In the genomic region with DNA sequence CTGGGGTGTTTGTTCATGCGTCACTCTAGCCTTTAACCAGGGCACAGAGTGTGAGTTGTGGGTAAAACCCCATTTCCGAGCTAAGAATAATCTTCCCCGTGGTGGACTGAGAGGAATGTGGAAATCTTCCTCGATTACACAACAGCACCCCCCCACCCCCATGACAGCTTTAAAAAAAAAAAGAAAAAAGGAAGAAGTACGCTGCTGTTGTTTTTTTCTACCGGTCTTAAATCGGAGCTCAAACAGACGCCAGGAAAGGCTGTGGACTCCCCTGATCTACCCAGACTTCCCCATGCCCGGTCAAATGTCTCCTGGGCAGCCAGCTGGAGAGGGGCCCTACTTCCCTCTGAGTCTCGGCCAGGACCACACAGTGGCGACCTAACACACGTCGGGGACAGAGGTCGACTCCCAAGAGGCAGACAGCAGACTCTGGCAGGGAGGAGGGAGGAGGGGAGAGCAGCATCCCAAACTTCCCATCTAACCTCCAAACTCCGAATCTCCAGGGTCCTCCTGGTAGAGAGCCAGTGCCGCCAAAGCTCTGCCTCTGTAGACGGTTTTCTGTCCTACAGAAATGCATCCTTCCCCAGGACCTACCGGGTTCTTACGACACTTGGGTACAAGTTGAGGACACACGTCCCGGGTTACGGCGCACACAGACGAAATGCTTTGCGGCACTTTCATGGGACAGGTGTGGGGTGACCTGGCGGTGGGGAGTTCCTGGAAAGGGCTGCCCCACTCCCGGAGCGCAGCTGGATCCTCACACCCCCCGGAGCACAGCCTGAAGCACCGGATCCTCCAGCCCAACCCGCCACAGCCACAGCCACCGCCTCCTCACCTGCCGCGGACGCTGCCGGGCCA, we compare ENCODE assay signal across 9 mouse cellular contexts. TPM values are rescaled to one million over a fixed set of nuclear protein-coding genes. Genes with fewer than 3 reads are reported as not detected.
DNase-seq lines count a peak whose midpoint lies in the region; ATAC-seq and TF ChIP-seq lines count a peak whose summit lies in the region.
"Had no signal": no experiment of that assay in that cellular context is flagged by ENCODE, and none has a peak within 500 bp of the region (broad histone marks: within the 10 kb centered on the region; RNA-seq: fewer than 3 reads in every experiment).

No protein-coding gene starts in this region.

- no peak for TF ChIP-seq CTCF in E14TG2a.4 (conservative IDR thresholded peaks at IDR 0.05; ENCODE audit: low read length)
- 0 out of 2 replicates have a peak, but pooled peaks have one; percentile 12 for TF ChIP-seq CTCF in liver, embryonic 14.5 days (IDR thresholded peaks at IDR 0.05; ENCODE audit: low read depth)

- peak overlapping the region; percentile 63 for H3K27ac ChIP-seq in heart, embryonic 13.5 days (replicated peaks)
- H3K27ac ChIP-seq in kidney, embryonic 16.5 days (ENCODE audit: low read length) = peak overlapping the region; percentile 92
- H3K27ac ChIP-seq in liver, embryonic 14.5 days = peak overlapping the region; percentile 90

- peak overlapping the region; percentile 90 for H3K9ac ChIP-seq in heart, embryonic 13.5 days
- peak overlapping the region; percentile 86 for H3K9ac ChIP-seq in kidney, embryonic 16.5 days (replicated peaks; ENCODE audit: low read length)
- peak overlapping the region; percentile 96 for H3K9ac ChIP-seq in liver, embryonic 14.5 days (replicated peaks)

- peaks cover 6% of the 10 kb centered on the region; the same call in 1 of the 2 replicates for H3K27me3 ChIP-seq in E14TG2a.4 (ENCODE audit: insufficient read depth, low read length)
- no peaks in the 10 kb centered on the region for H3K27me3 ChIP-seq in heart, embryonic 13.5 days (replicated peaks)
- no peaks in the 10 kb centered on the region for H3K27me3 ChIP-seq in kidney, embryonic 16.5 days (ENCODE audit: insufficient read depth, low read length)
- no peaks in the 10 kb centered on the region for H3K27me3 ChIP-seq in liver, embryonic 14.5 days (ENCODE audit: control insufficient read depth, insufficient read depth, low read length)

- no peaks in the 10 kb centered on the region for H3K36me3 ChIP-seq in E14TG2a.4 (ENCODE audit: insufficient read depth, low read length)
- no peaks in the 10 kb centered on the region for H3K36me3 ChIP-seq in heart, embryonic 13.5 days
- H3K36me3 ChIP-seq in kidney, embryonic 16.5 days (ENCODE audit: insufficient read depth, low read length) = no peaks in the 10 kb centered on the region
- H3K36me3 ChIP-seq in liver, embryonic 14.5 days (replicated peaks; ENCODE audit: control insufficient read depth, insufficient read depth, low read depth) = no peaks in the 10 kb centered on the region; the same call in 1 of the 2 replicates

- peaks cover 45% of the 10 kb centered on the region for H3K4me1 ChIP-seq in E14TG2a.4 (replicated peaks; ENCODE audit: low read depth, low read length)
- peaks cover 19% of the 10 kb centered on the region; the same call in 1 of the 2 replicates for H3K4me1 ChIP-seq in heart, embryonic 13.5 days
- peaks cover 15% of the 10 kb centered on the region for H3K4me1 ChIP-seq in kidney, embryonic 16.5 days (ENCODE audit: insufficient read depth, low read length)
- H3K4me1 ChIP-seq in liver, embryonic 14.5 days (replicated peaks; ENCODE audit: control insufficient read depth in 2 of 2, insufficient read depth in 2 of 2, low read length in 1 of 2) = peaks cover 32 to 40% of the 10 kb centered on the region in 2 experiments

- H3K4me2 ChIP-seq in heart, embryonic 13.5 days = peak overlapping the region; percentile 91
- peak overlapping the region; percentile 68 for H3K4me2 ChIP-seq in kidney, embryonic 16.5 days (replicated peaks; ENCODE audit: low read depth, low read length)
- peak overlapping the region; percentile 80 for H3K4me2 ChIP-seq in liver, embryonic 14.5 days (ENCODE audit: low read depth)

- no peak for TF ChIP-seq EP300 in liver, embryonic 14.5 days (IDR thresholded peaks at IDR 0.05; ENCODE audit: low read depth)

- peak; percentile 52; the same call in 1 of the 2 replicates for ATAC-seq in heart, embryonic 13.5 days (ENCODE audit: extremely low read depth, insufficient number of reproducible peaks, low FRiP score, low TSS enrichment)
- ATAC-seq in kidney, embryonic 16.5 days (ENCODE audit: low FRiP score, low TSS enrichment) = peak; percentile 84
- ATAC-seq in liver, embryonic 14.5 days (ENCODE audit: insufficient read depth) = peak; percentile 62

- no peaks in the 10 kb centered on the region for H3K9me3 ChIP-seq in E14TG2a.4 (ENCODE audit: low read length)
- H3K9me3 ChIP-seq in heart, embryonic 13.5 days = no peaks in the 10 kb centered on the region
- H3K9me3 ChIP-seq in kidney, embryonic 16.5 days (ENCODE audit: low read length) = no peaks in the 10 kb centered on the region
- no peaks in the 10 kb centered on the region for H3K9me3 ChIP-seq in liver, embryonic 14.5 days (ENCODE audit: control insufficient read depth, low read length)

- peak overlapping the region; percentile 98 for H3K4me3 ChIP-seq in E14TG2a.4 (replicated peaks; ENCODE audit: low read length)
- peak overlapping the region; percentile 93 for H3K4me3 ChIP-seq in heart, embryonic 13.5 days
- peak overlapping the region; percentile 92 for H3K4me3 ChIP-seq in kidney, embryonic 16.5 days (ENCODE audit: low read length)
- peak overlapping the region; percentile 84 to 87 for H3K4me3 ChIP-seq in liver, embryonic 14.5 days (ENCODE audit: insufficient read depth in 1 of 2, low read depth in 2 of 2, low read length in 2 of 2)

- 3% methylated on average over 36 of the region's 36 CpGs for WGBS in heart, embryonic 13.5 days
- WGBS in kidney, embryonic 16.5 days = under 1% methylated on average over 36 of the region's 36 CpGs
- WGBS in liver, embryonic 14.5 days (ENCODE audit: insufficient replicate concordance) = under 1% methylated on average over 36 of the region's 36 CpGs

- DNase-seq in adrenal gland, postnatal 25 days = peak; percentile 25
- peak; percentile 61 for DNase-seq in fibroblast of lung, adult 2 months (ENCODE audit: low read depth)
- DNase-seq in liver, embryonic 14.5 days (ENCODE audit: low read depth in 3 of 3, low spot score in 3 of 3) = peak in 2 of 3 experiments; percentile 54 to 65
- DNase-seq in naive thymus-derived CD4-positive, alpha-beta T cell, adult 2 months (ENCODE audit: low read depth) = peak; percentile 69
- DNase-seq in testis, postnatal 10 days (ENCODE audit: low spot score) = peak; percentile 59

RNA-seq across cellular contexts. Expression of a gene that starts 0.6 kb away (rescaled TPM):
- 5.9 and 9.4 TPM in 2 replicates for total RNA-seq in adrenal gland, postnatal 25 days (2021)
- 4.7 and 5.3 TPM in 2 replicates for polyA plus RNA-seq in heart, embryonic 13.5 days (2015; fragmentation: Nextera tagmentation; extraction: Ambion mirVana)
- 23.7 and 25.0 TPM in 2 replicates for polyA plus RNA-seq in kidney, embryonic 16.5 days (2015; fragmentation: Nextera tagmentation; extraction: Ambion mirVana)
- polyA plus RNA-seq in liver, embryonic 14.5 days (2012; rRNA removed) = 12.6 and 12.9 TPM in 2 replicates
- 19.0 and 20.6 TPM in 2 replicates for polyA plus RNA-seq in liver, embryonic 14.5 days (2014; fragmentation: Nextera tagmentation; extraction: Ambion mirVana)

RNA-seq across cellular contexts. Expression of a gene that starts 20.0 kb away (rescaled TPM):
- 15.1 and 19.1 TPM in 2 replicates for total RNA-seq in adrenal gland, postnatal 25 days (2021)
- 12.2 and 12.4 TPM in 2 replicates for polyA plus RNA-seq in heart, embryonic 13.5 days (2015; fragmentation: Nextera tagmentation; extraction: Ambion mirVana)
- 13.8 and 15.1 TPM in 2 replicates for polyA plus RNA-seq in kidney, embryonic 16.5 days (2015; fragmentation: Nextera tagmentation; extraction: Ambion mirVana)
- 2.8 and 3.5 TPM in 2 replicates for polyA plus RNA-seq in liver, embryonic 14.5 days (2012; rRNA removed)
- polyA plus RNA-seq in liver, embryonic 14.5 days (2014; fragmentation: Nextera tagmentation; extraction: Ambion mirVana) = 5.8 and 6.8 TPM in 2 replicates

RNA-seq across cellular contexts. Expression of a gene that starts 21.5 kb away (rescaled TPM):
- total RNA-seq in adrenal gland, postnatal 25 days (2021) = 0.18 TPM in 1 of 2 replicates, not detected in the other
- 0.07 and 0.22 TPM in 2 replicates for polyA plus RNA-seq in heart, embryonic 13.5 days (2015; fragmentation: Nextera tagmentation; extraction: Ambion mirVana)
- polyA plus RNA-seq in kidney, embryonic 16.5 days (2015; fragmentation: Nextera tagmentation; extraction: Ambion mirVana) = 0.26 and 0.51 TPM in 2 replicates
- polyA plus RNA-seq in liver, embryonic 14.5 days (2012; rRNA removed) = 0.07 and 0.09 TPM in 2 replicates
- 0.04 and 0.18 TPM in 2 replicates for polyA plus RNA-seq in liver, embryonic 14.5 days (2014; fragmentation: Nextera tagmentation; extraction: Ambion mirVana)
- polyA plus RNA-seq: frontal cortex, adult 2 months had no signal

RNA-seq across cellular contexts. Expression of a gene that starts 37.8 kb away (rescaled TPM):
- total RNA-seq in adrenal gland, postnatal 25 days (2021) = 23.5 and 31.4 TPM in 2 replicates
- polyA plus RNA-seq in heart, embryonic 13.5 days (2015; fragmentation: Nextera tagmentation; extraction: Ambion mirVana) = 20.9 and 21.2 TPM in 2 replicates
- 36.1 and 40.5 TPM in 2 replicates for polyA plus RNA-seq in kidney, embryonic 16.5 days (2015; fragmentation: Nextera tagmentation; extraction: Ambion mirVana)
- 26.1 and 27.2 TPM in 2 replicates for polyA plus RNA-seq in liver, embryonic 14.5 days (2012; rRNA removed)
- polyA plus RNA-seq in liver, embryonic 14.5 days (2014; fragmentation: Nextera tagmentation; extraction: Ambion mirVana) = 11.9 and 13.8 TPM in 2 replicates

RNA-seq across cellular contexts. Expression of a gene that starts 39.9 kb away (rescaled TPM):
- 6.2 and 9.8 TPM in 2 replicates for total RNA-seq in adrenal gland, postnatal 25 days (2021)
- 157 and 170 TPM in 2 replicates for polyA plus RNA-seq in heart, embryonic 13.5 days (2015; fragmentation: Nextera tagmentation; extraction: Ambion mirVana)
- 5.1 and 7.3 TPM in 2 replicates for polyA plus RNA-seq in kidney, embryonic 16.5 days (2015; fragmentation: Nextera tagmentation; extraction: Ambion mirVana)
- 0.21 and 0.45 TPM in 2 replicates for polyA plus RNA-seq in liver, embryonic 14.5 days (2012; rRNA removed)
- polyA plus RNA-seq in liver, embryonic 14.5 days (2014; fragmentation: Nextera tagmentation; extraction: Ambion mirVana) = 0.57 and 0.95 TPM in 2 replicates

Comparison
In these comparisons a context has a peak if more than half of its experiments do, and no peak if none do; other contexts are left out.
1. Peak in every context shown above with its lines: DNase-seq, ATAC-seq, H3K4me3 ChIP-seq and H3K27ac ChIP-seq.